Mouse (Mus musculus): ENCODE measurements around the gene Ccdc36. TPM values are rescaled to one million over a fixed set of nuclear protein-coding genes. Genes with fewer than 3 reads are reported as not detected.

Gene Ccdc36
- polyA plus RNA-seq, 1 experiment: not detected

GRCm38 (mm10) chr9:108388601-108389000, 39.7 kb downstream of the Ccdc36 start:
- no peak for DNase-seq
- TF ChIP-seq POLR2A (IDR thresholded peaks at IDR 0.05; ENCODE audit: borderline replicate concordance, extremely low read depth, low read depth, low read length) (no peak), CTCF (IDR thresholded peaks at IDR 0.05; ENCODE audit: insufficient read depth, low read length) (no peak)
- Histone ChIP-seq H3K4me3 (replicated peaks; ENCODE audit: extremely low read depth, low read depth, low read length) (no peak overlapping the region), H3K4me1 (ENCODE audit: control insufficient read depth, insufficient read depth, low read length) (no peaks in the 10 kb centered on the region)
- 74% methylated on average over 10 of the region's 10 CpGs for WGBS

DNA sequence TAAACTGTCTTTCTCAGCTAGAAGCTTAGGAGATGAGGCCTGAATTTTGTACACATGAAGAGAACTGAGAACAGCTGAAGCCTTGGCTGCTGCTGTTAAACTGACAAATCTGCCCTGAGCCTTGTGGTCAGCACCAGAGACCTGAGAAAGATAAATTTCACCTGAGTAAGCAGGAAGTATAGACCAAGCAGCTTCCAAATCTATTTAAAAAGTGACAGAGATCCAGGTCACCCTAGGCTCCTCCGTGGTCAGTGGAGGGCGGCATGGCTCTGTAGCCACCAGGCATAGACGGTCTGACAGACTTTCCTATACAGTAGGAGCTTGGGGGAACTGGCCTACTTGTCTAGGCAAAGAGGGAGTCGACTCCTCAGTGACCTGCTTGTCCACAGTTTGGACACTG, 41.5 kb downstream of the Ccdc36 start:
- DNase-seq: no peak
- no peak for TF ChIP-seq POLR2A (IDR thresholded peaks at IDR 0.05; ENCODE audit: borderline replicate concordance, extremely low read depth, low read depth, low read length)
- TF ChIP-seq CTCF (IDR thresholded peaks at IDR 0.05; ENCODE audit: insufficient read depth, low read length): no peak
- H3K4me1 ChIP-seq (ENCODE audit: control insufficient read depth, insufficient read depth, low read length): no peaks in the 10 kb centered on the region
- no peak overlapping the region for H3K4me3 ChIP-seq (replicated peaks; ENCODE audit: extremely low read depth, low read depth, low read length)
- WGBS: 83% methylated on average over 4 of the region's 4 CpGs

DNA sequence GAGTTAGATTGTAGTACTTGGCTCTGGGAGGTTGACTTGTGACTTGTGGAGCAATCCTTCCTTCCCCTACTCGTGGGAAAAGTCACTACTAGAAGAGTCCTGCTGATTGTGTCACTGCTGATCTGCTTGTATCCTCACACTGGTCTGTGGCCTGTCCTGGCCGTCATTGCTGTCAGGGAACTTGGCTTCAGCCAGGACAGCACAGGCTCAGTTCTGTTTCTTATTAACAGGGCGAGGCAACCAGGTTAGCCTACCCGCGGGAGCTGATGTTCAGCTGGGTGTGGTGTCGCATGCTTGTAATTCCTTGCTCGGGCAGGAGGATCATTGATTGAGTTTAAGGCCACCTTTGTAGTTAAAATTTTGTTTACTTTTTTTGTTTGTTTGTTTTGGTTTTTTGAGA, 43.3 kb downstream of the Ccdc36 start:
- DNase-seq: no peak
- TF ChIP-seq POLR2A (IDR thresholded peaks at IDR 0.05; ENCODE audit: borderline replicate concordance, extremely low read depth, low read depth, low read length) (no peak), CTCF (IDR thresholded peaks at IDR 0.05; ENCODE audit: insufficient read depth, low read length) (no peak)
- no peaks in the 10 kb centered on the region for H3K4me1 ChIP-seq (ENCODE audit: control insufficient read depth, insufficient read depth, low read length)
- WGBS: 58% methylated on average over 7 of the region's 7 CpGs
- no peak overlapping the region for H3K4me3 ChIP-seq (replicated peaks; ENCODE audit: extremely low read depth, low read depth, low read length)

- H3K4me3 ChIP-seq (replicated peaks; ENCODE audit: extremely low read depth, low read depth, low read length): no peak overlapping the region
- WGBS: 70% methylated on average over 9 of the region's 9 CpGs
- TF ChIP-seq CTCF (IDR thresholded peaks at IDR 0.05; ENCODE audit: insufficient read depth, low read length): no peak
- TF ChIP-seq POLR2A (IDR thresholded peaks at IDR 0.05; ENCODE audit: borderline replicate concordance, extremely low read depth, low read depth, low read length): no peak
- peak; percentile 26 for DNase-seq
- H3K4me1 ChIP-seq (ENCODE audit: control insufficient read depth, insufficient read depth, low read length): no peaks in the 10 kb centered on the region
Observed at GRCm38 (mm10) chr9:108381382-108381781, 46.9 kb downstream of the Ccdc36 start.

DNA sequence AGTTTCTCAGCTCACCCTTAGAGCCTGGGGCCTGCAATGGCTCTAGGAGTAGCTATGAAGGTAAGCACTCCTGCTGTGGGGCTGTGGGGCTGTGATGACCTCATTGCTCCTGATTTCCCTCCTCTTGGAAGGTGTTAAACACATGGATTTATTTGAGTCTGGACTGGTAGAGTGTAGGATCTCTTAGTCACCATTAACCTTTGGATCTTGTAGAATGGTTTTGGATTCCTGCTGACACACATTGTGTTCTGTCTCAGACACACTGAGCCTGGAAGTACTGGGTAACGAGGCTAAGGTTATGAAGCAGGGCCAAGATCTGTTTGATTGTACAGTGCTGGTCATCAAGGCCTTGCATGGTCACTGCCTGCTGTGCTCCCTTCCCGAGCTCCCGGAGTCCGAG, 49.0 kb downstream of the Ccdc36 start:
- WGBS: 84% methylated on average over 4 of the region's 4 CpGs
- no peaks in the 10 kb centered on the region for H3K4me1 ChIP-seq (ENCODE audit: control insufficient read depth, insufficient read depth, low read length)
- TF ChIP-seq CTCF (IDR thresholded peaks at IDR 0.05; ENCODE audit: insufficient read depth, low read length) (no peak), POLR2A (IDR thresholded peaks at IDR 0.05; ENCODE audit: borderline replicate concordance, extremely low read depth, low read depth, low read length) (no peak)
- H3K4me3 ChIP-seq (replicated peaks; ENCODE audit: extremely low read depth, low read depth, low read length): no peak overlapping the region
- no peak for DNase-seq

GRCm38 (mm10) chr9:108378736-108379135, 49.5 kb downstream of the Ccdc36 start:
- TF ChIP-seq POLR2A (IDR thresholded peaks at IDR 0.05; ENCODE audit: borderline replicate concordance, extremely low read depth, low read depth, low read length) (no peak), CTCF (IDR thresholded peaks at IDR 0.05; ENCODE audit: insufficient read depth, low read length) (no peak)
- DNase-seq: no peak
- Histone ChIP-seq H3K4me3 (replicated peaks; ENCODE audit: extremely low read depth, low read depth, low read length) (no peak overlapping the region), H3K4me1 (ENCODE audit: control insufficient read depth, insufficient read depth, low read length) (no peaks in the 10 kb centered on the region)
- WGBS: 76% methylated on average over 5 of the region's 5 CpGs

GRCm38 (mm10) chr9:108378234-108378633, 50.0 kb downstream of the Ccdc36 start:
- 74% methylated on average over 9 of the region's 9 CpGs for WGBS
- DNase-seq: no peak

More at GRCm38 (mm10) chr9:108378234-108378633, 50.0 kb downstream of the Ccdc36 start:
- Histone ChIP-seq H3K4me1 (ENCODE audit: control insufficient read depth, insufficient read depth, low read length) (no peaks in the 10 kb centered on the region), H3K4me3 (replicated peaks; ENCODE audit: extremely low read depth, low read depth, low read length) (no peak overlapping the region)
- no peak for TF ChIP-seq POLR2A (IDR thresholded peaks at IDR 0.05; ENCODE audit: borderline replicate concordance, extremely low read depth, low read depth, low read length)
- no peak for TF ChIP-seq CTCF (IDR thresholded peaks at IDR 0.05; ENCODE audit: insufficient read depth, low read length)

Other genes starting within 250 kb of the Ccdc36 start
- 0.74 and 0.95 TPM in 2 replicates for gene Bsn, start 238.1 kb downstream of the Ccdc36 start, polyA plus RNA-seq (2012; rRNA removed)
- 125 and 170 TPM in 2 replicates for gene Dag1, start 164.5 kb downstream of the Ccdc36 start, polyA plus RNA-seq (2012; rRNA removed)
- 15.1 and 21.4 TPM in 2 replicates for gene Nicn1, start 138.1 kb downstream of the Ccdc36 start, polyA plus RNA-seq (2012; rRNA removed)
- 7.0 and 13.3 TPM in 2 replicates for gene Amt, start 131.6 kb downstream of the Ccdc36 start, polyA plus RNA-seq (2012; rRNA removed)
- 167 and 313 TPM in 2 replicates for gene Rhoa, start 122.4 kb downstream of the Ccdc36 start, polyA plus RNA-seq (2012; rRNA removed)
- gene Tcta, start 122.3 kb downstream of the Ccdc36 start, polyA plus RNA-seq (2012; rRNA removed): 64.1 and 75.8 TPM in 2 replicates
- 1,012 and 1,202 TPM in 2 replicates for gene Gpx1, start 89.6 kb downstream of the Ccdc36 start, polyA plus RNA-seq (2012; rRNA removed)
- gene Usp4, start 80.6 kb downstream of the Ccdc36 start, polyA plus RNA-seq (2012; rRNA removed): 59.4 and 75.6 TPM in 2 replicates
- gene 1700102P08Rik, start 35.7 kb downstream of the Ccdc36 start, polyA plus RNA-seq (2012; rRNA removed): 0.58 and 0.66 TPM in 2 replicates
- gene BC048562, start 8.0 kb upstream of the Ccdc36 start, polyA plus RNA-seq (2012; rRNA removed): not detected in 2 replicates
- 26.8 and 27.2 TPM in 2 replicates for gene Ccdc71, start 32.0 kb upstream of the Ccdc36 start, polyA plus RNA-seq (2012; rRNA removed)
- 108 and 109 TPM in 2 replicates for gene Klhdc8b, start 33.1 kb upstream of the Ccdc36 start, polyA plus RNA-seq (2012; rRNA removed)
- 189 and 231 TPM in 2 replicates for gene Lamb2, start 51.3 kb upstream of the Ccdc36 start, polyA plus RNA-seq (2012; rRNA removed)
- gene Usp19, start 62.1 kb upstream of the Ccdc36 start, polyA plus RNA-seq (2012; rRNA removed): 134 and 161 TPM in 2 replicates
- gene Qars, start 79.2 kb upstream of the Ccdc36 start, polyA plus RNA-seq (2012; rRNA removed): 140 and 204 TPM in 2 replicates
- 64.4 and 76.6 TPM in 2 replicates for gene Qrich1, start 88.3 kb upstream of the Ccdc36 start, polyA plus RNA-seq (2012; rRNA removed)
- 63.3 and 66.6 TPM in 2 replicates for gene Impdh2, start 131.8 kb upstream of the Ccdc36 start, polyA plus RNA-seq (2012; rRNA removed)
- 45.5 and 46.3 TPM in 2 replicates for gene Ndufaf3, start 138.9 kb upstream of the Ccdc36 start, polyA plus RNA-seq (2012; rRNA removed)
- 183 and 199 TPM in 2 replicates for gene Dalrd3, start 141.4 kb upstream of the Ccdc36 start, polyA plus RNA-seq (2012; rRNA removed)
- gene Wdr6, start 150.3 kb upstream of the Ccdc36 start, polyA plus RNA-seq (2012; rRNA removed): 58.7 and 67.6 TPM in 2 replicates
- 19.6 and 22.4 TPM in 2 replicates for gene P4htm, start 169.2 kb upstream of the Ccdc36 start, polyA plus RNA-seq (2012; rRNA removed)
- gene Arih2, start 220.9 kb upstream of the Ccdc36 start, polyA plus RNA-seq (2012; rRNA removed): 24.6 and 35.4 TPM in 2 replicates
- gene Slc25a20, start 233.6 kb upstream of the Ccdc36 start, polyA plus RNA-seq (2012; rRNA removed): 22.3 and 24.4 TPM in 2 replicates

Data from lung, adult 2 months (tissue).